ENCODE assay signal across 8 mouse cellular contexts in genomic region chr2:130294218-130294935, GRCm38 (mm10). TPM values are rescaled to one million over a fixed set of nuclear protein-coding genes. Genes with fewer than 3 reads are reported as not detected.
A peak's percentile ranks its signal among the peaks of the same experiment; 100 is the strongest.
DNase-seq lines count a peak whose midpoint lies in the region; ATAC-seq and TF ChIP-seq lines count a peak whose summit lies in the region.

No protein-coding gene starts in this region.

- no peaks in the 10 kb centered on the region for H3K36me3 ChIP-seq in kidney, embryonic 14.5 days (ENCODE audit: control insufficient read depth, insufficient read depth, low read length)
- no peaks in the 10 kb centered on the region for H3K36me3 ChIP-seq in hindbrain, embryonic 11.5 days (ENCODE audit: control insufficient read depth, insufficient read depth, low read length)
- no peaks in the 10 kb centered on the region for H3K36me3 ChIP-seq in midbrain, embryonic 12.5 days

- peaks cover 8% of the 10 kb centered on the region for H3K27me3 ChIP-seq in kidney, embryonic 14.5 days (ENCODE audit: control insufficient read depth, insufficient read depth, low read length)
- H3K27me3 ChIP-seq in hindbrain, embryonic 11.5 days (ENCODE audit: control insufficient read depth, insufficient read depth, low read length), result peaks cover 13% of the 10 kb centered on the region
- H3K27me3 ChIP-seq in midbrain, embryonic 12.5 days, result peaks cover 40% of the 10 kb centered on the region

- H3K9ac ChIP-seq in kidney, embryonic 14.5 days (ENCODE audit: low read depth, low read length), result peak overlapping the region; percentile 84
- H3K9ac ChIP-seq in hindbrain, embryonic 11.5 days (ENCODE audit: low read depth, low read length), result peak overlapping the region; percentile 81
- peak overlapping the region; percentile 91 for H3K9ac ChIP-seq in midbrain, embryonic 12.5 days (replicated peaks)

- H3K27ac ChIP-seq in kidney, embryonic 14.5 days (ENCODE audit: low read depth, low read length), result no peak overlapping the region
- H3K27ac ChIP-seq in cortical plate, adult 2 months (ENCODE audit: insufficient read depth, low read length), result no peak overlapping the region
- H3K27ac ChIP-seq in hindbrain, embryonic 11.5 days (ENCODE audit: low read depth, low read length), result peak overlapping the region; percentile 68; the same call in 1 of the 2 replicates
- peak overlapping the region; percentile 77 for H3K27ac ChIP-seq in midbrain, embryonic 12.5 days (replicated peaks)

- peaks cover 24% of the 10 kb centered on the region for H3K4me1 ChIP-seq in kidney, embryonic 14.5 days (ENCODE audit: control insufficient read depth, insufficient read depth, low read length)
- no peaks in the 10 kb centered on the region for H3K4me1 ChIP-seq in cortical plate, adult 2 months (ENCODE audit: control insufficient read depth, insufficient read depth, low read length)
- peaks cover 8% of the 10 kb centered on the region for H3K4me1 ChIP-seq in hindbrain, embryonic 11.5 days (replicated peaks; ENCODE audit: control insufficient read depth, insufficient read depth, low read length)
- peaks cover 40% of the 10 kb centered on the region for H3K4me1 ChIP-seq in midbrain, embryonic 12.5 days

- H3K4me3 ChIP-seq in kidney, embryonic 14.5 days (ENCODE audit: low read length), result peak overlapping the region; percentile 72
- H3K4me3 ChIP-seq in cortical plate, adult 2 months (ENCODE audit: insufficient read depth, low read length), result peak overlapping the region; percentile 51
- H3K4me3 ChIP-seq in hindbrain, embryonic 11.5 days (ENCODE audit: low read depth, low read length), result peak overlapping the region; percentile 76
- H3K4me3 ChIP-seq in midbrain, embryonic 12.5 days, result peak overlapping the region; percentile 80

- no peaks in the 10 kb centered on the region for H3K9me3 ChIP-seq in kidney, embryonic 14.5 days (ENCODE audit: control insufficient read depth, low read length)
- no peaks in the 10 kb centered on the region for H3K9me3 ChIP-seq in hindbrain, embryonic 11.5 days (ENCODE audit: control insufficient read depth, low read length)
- H3K9me3 ChIP-seq in midbrain, embryonic 12.5 days, result no peaks in the 10 kb centered on the region

- peak overlapping the region; percentile 82 for H3K4me2 ChIP-seq in kidney, embryonic 14.5 days (replicated peaks; ENCODE audit: low read depth, low read length)
- peak overlapping the region; percentile 81 for H3K4me2 ChIP-seq in hindbrain, embryonic 11.5 days (replicated peaks; ENCODE audit: low read depth, low read length)
- peak overlapping the region; percentile 67 for H3K4me2 ChIP-seq in midbrain, embryonic 12.5 days (replicated peaks)

- DNase-seq in kidney, adult 18-20 months, result no peak
- DNase-seq in hindbrain, embryonic 11.5 days (ENCODE audit: low spot score), result no peak
- DNase-seq in urinary bladder, adult 18-20 months (ENCODE audit: low spot score in 2 of 2), result no peak
- DNase-seq in T-cell, adult 2 months (ENCODE audit: low spot score), result no peak

- WGBS in kidney, embryonic 14.5 days, result 7% methylated on average over 20 of the region's 20 CpGs
- 8% methylated on average over 20 of the region's 20 CpGs for WGBS in hindbrain, embryonic 11.5 days
- 8% methylated on average over 20 of the region's 20 CpGs for WGBS in midbrain, embryonic 12.5 days

- no peak for TF ChIP-seq CTCF in cortical plate, adult 2 months (IDR thresholded peaks at IDR 0.05; ENCODE audit: extremely low read depth, insufficient read depth, low read length)

- no peak for TF ChIP-seq POLR2A in cortical plate, adult 2 months (IDR thresholded peaks at IDR 0.05; ENCODE audit: extremely low read depth, insufficient read depth, low read length)

- ATAC-seq in kidney, embryonic 14.5 days (ENCODE audit: low FRiP score, low TSS enrichment), result no peak
- ATAC-seq in hindbrain, embryonic 11.5 days (ENCODE audit: low FRiP score), result no peak
- ATAC-seq in midbrain, embryonic 12.5 days (ENCODE audit: low FRiP score, low read depth), result no peak
- no peak for ATAC-seq in frontal cortex, adult (ENCODE audit: low TSS enrichment)

RNA-seq across cellular contexts. Expression of gene Ebf4, which starts 0.6 kb away (rescaled TPM):
- 2.8 and 3.1 TPM in 2 replicates for polyA plus RNA-seq in kidney, embryonic 14.5 days (2014; fragmentation: Nextera tagmentation; extraction: Ambion mirVana)
- polyA plus RNA-seq in cortical plate, adult 2 months (2012; rRNA removed), result 13.0 and 16.1 TPM in 2 replicates
- polyA plus RNA-seq in hindbrain, embryonic 11.5 days (2014; fragmentation: Nextera tagmentation; extraction: Ambion mirVana), result 1.1 and 1.2 TPM in 2 replicates
- 2.1 and 2.7 TPM in 2 replicates for polyA plus RNA-seq in midbrain, embryonic 12.5 days (2016; fragmentation: Nextera tagmentation; extraction: Ambion mirVana)

RNA-seq across cellular contexts. Expression of gene Idh3b, which starts 10.0 kb away (rescaled TPM):
- polyA plus RNA-seq in kidney, embryonic 14.5 days (2014; fragmentation: Nextera tagmentation; extraction: Ambion mirVana), result 175 and 181 TPM in 2 replicates
- polyA plus RNA-seq in cortical plate, adult 2 months (2012; rRNA removed), result 353 and 375 TPM in 2 replicates
- 141 and 147 TPM in 2 replicates for polyA plus RNA-seq in hindbrain, embryonic 11.5 days (2014; fragmentation: Nextera tagmentation; extraction: Ambion mirVana)
- polyA plus RNA-seq in midbrain, embryonic 12.5 days (2016; fragmentation: Nextera tagmentation; extraction: Ambion mirVana), result 126 and 127 TPM in 2 replicates

RNA-seq across cellular contexts. Expression of gene Nop56, which starts 20.1 kb away (rescaled TPM):
- 311 and 354 TPM in 2 replicates for polyA plus RNA-seq in kidney, embryonic 14.5 days (2014; fragmentation: Nextera tagmentation; extraction: Ambion mirVana)
- polyA plus RNA-seq in cortical plate, adult 2 months (2012; rRNA removed), result 144 and 146 TPM in 2 replicates
- polyA plus RNA-seq in hindbrain, embryonic 11.5 days (2014; fragmentation: Nextera tagmentation; extraction: Ambion mirVana), result 297 and 331 TPM in 2 replicates
- 283 and 313 TPM in 2 replicates for polyA plus RNA-seq in midbrain, embryonic 12.5 days (2016; fragmentation: Nextera tagmentation; extraction: Ambion mirVana)

Comparison
In these comparisons a context has a peak if more than half of its experiments do, and no peak if none do; other contexts are left out.
1. H3K27ac ChIP-seq: peak in hindbrain, embryonic 11.5 days (single experiment) and midbrain, embryonic 12.5 days (single experiment); none in kidney, embryonic 14.5 days (single experiment) and cortical plate, adult 2 months (single experiment).
2. Peak in every context shown above with its lines, with median percentiles within 50 percentile points of each other: H3K4me2 ChIP-seq, H3K4me3 ChIP-seq and H3K9ac ChIP-seq.